Mouse (Mus musculus): Measurements from ENCODE around the gene Ikzf2.

Gene Ikzf2

GRCm38 (mm10) chr1:69600954-69601353 lies 86.1 kb downstream of the Ikzf2 start:
- in situ Hi-C loops (cut with MseI, MboI), result no loop called here

GRCm38 (mm10) chr1:69599074-69599772 lies 87.8 kb downstream of the Ikzf2 start:
- in situ Hi-C loops (cut with MseI, MboI), result no loop called here

- in situ Hi-C loops (cut with MseI, MboI), result no loop called here
Measured at GRCm38 (mm10) chr1:69591889-69592288, 95.2 kb downstream of the Ikzf2 start.

GRCm38 (mm10) chr1:69591328-69591801 lies 95.7 kb downstream of the Ikzf2 start:
- in situ Hi-C loops (cut with MseI, MboI), result no loop called here

GRCm38 (mm10) chr1:69585546-69585945 lies 101.5 kb downstream of the Ikzf2 start:
- in situ Hi-C loops (cut with MseI, MboI), result no loop called here

- in situ Hi-C loops (cut with MseI, MboI), result no loop called here
Measured at GRCm38 (mm10) chr1:69583932-69584659, 102.9 kb downstream of the Ikzf2 start.

- in situ Hi-C loops (cut with MseI, MboI), result no loop called here
Measured at GRCm38 (mm10) chr1:69578917-69579316, 108.1 kb downstream of the Ikzf2 start.

- in situ Hi-C loops (cut with MseI, MboI), result no loop called here
Measured at GRCm38 (mm10) chr1:69559443-69560090, 127.5 kb downstream of the Ikzf2 start.

- in situ Hi-C loops (cut with MseI, MboI), result no loop called here
Measured at GRCm38 (mm10) chr1:69555636-69556151, 131.4 kb downstream of the Ikzf2 start.

- in situ Hi-C loops (cut with MseI, MboI), result no loop called here
Measured at GRCm38 (mm10) chr1:69549987-69550386, 137.1 kb downstream of the Ikzf2 start.

- in situ Hi-C loops (cut with MseI, MboI), result no loop called here
Measured at GRCm38 (mm10) chr1:69545885-69546253, 141.2 kb downstream of the Ikzf2 start.

- in situ Hi-C loops (cut with MseI, MboI), result no loop called here
Measured at GRCm38 (mm10) chr1:69545217-69545884, 141.7 kb downstream of the Ikzf2 start.

GRCm38 (mm10) chr1:69543774-69544597 lies 143.1 kb downstream of the Ikzf2 start:
- in situ Hi-C loops (cut with MseI, MboI), result no loop called here

GRCm38 (mm10) chr1:69542546-69542945 lies 144.5 kb downstream of the Ikzf2 start:
- in situ Hi-C loops (cut with MseI, MboI), result no loop called here

- in situ Hi-C loops (cut with MseI, MboI), result no loop called here
Measured at GRCm38 (mm10) chr1:69538663-69539062, 148.4 kb downstream of the Ikzf2 start.

GRCm38 (mm10) chr1:69537619-69538018 lies 149.4 kb downstream of the Ikzf2 start:
- in situ Hi-C loops (cut with MseI, MboI), result no loop called here

GRCm38 (mm10) chr1:69535507-69535906 lies 151.5 kb downstream of the Ikzf2 start:
- in situ Hi-C loops (cut with MseI, MboI), result no loop called here

- in situ Hi-C loops (cut with MseI, MboI), result no loop called here
Measured at GRCm38 (mm10) chr1:69533048-69533447, 154.0 kb downstream of the Ikzf2 start.

GRCm38 (mm10) chr1:69528696-69529095 lies 158.3 kb downstream of the Ikzf2 start:
- in situ Hi-C loops (cut with MseI, MboI), result no loop called here

- in situ Hi-C loops (cut with MseI, MboI), result no loop called here
Measured at GRCm38 (mm10) chr1:69521656-69522055, 165.4 kb downstream of the Ikzf2 start.

GRCm38 (mm10) chr1:69519356-69519755 lies 167.7 kb downstream of the Ikzf2 start:
- in situ Hi-C loops (cut with MseI, MboI), result no loop called here

Data from mouse trophoblast stem cell (cell line).